Mouse (Mus musculus) cerebellum, postnatal 4 days (tissue): ENCODE measurements around the gene H2-D1.
"Not testable (repeated sequence)": the region's sequence is repeated elsewhere in the genome, so short reads cannot be mapped to it uniquely, and the experiment has no call there.

ENCODE experiments used
- DNase-seq, 2 experiments: peaks; one replicate each; pipeline ENCODE4 v3.0.0; 2022; ENCODE audit warnings: low spot score in 2 of 2, mixed read lengths in 1 of 2

The H2-D1 gene

DNA sequence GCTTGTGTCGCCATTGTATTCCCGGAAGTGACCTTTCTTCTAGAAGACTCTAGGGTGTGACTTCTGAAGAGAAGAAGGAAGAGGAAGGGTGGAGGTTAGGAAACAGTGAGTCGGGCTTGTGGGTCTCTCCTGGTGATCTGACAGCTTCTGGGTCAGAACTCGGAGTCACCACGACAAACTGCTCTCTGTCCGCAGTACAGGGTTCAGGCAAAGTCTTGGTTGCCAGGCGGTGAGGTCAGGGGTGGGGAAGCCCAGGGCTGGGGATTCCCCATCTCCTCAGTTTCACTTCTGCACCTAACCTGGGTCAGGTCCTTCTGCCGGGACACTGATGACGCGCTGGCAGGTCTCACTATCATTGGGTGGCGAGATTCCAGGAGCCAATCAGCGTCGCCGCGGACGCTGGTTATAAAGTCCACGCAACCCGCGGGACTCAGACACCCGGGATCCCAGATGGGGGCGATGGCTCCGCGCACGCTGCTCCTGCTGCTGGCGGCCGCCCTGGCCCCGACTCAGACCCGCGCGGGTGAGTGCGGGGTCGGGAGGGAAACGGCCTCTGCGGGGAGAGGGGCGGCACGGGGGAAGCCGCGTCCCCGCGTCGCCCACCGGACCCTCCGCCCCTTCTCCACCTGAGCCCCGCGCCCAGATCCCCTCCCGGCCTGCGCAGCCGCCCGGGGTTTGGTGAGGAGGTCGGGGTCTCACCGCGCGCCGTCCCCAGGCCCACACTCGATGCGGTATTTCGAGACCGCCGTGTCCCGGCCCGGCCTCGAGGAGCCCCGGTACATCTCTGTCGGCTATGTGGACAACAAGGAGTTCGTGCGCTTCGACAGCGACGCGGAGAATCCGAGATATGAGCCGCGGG, at the start of gene H2-D1:
H2-D1 (plus strand) TSS at position 67 of the 859 bp plus-strand sequence.
- peak; percentile 97 to 98 for DNase-seq

DNA sequence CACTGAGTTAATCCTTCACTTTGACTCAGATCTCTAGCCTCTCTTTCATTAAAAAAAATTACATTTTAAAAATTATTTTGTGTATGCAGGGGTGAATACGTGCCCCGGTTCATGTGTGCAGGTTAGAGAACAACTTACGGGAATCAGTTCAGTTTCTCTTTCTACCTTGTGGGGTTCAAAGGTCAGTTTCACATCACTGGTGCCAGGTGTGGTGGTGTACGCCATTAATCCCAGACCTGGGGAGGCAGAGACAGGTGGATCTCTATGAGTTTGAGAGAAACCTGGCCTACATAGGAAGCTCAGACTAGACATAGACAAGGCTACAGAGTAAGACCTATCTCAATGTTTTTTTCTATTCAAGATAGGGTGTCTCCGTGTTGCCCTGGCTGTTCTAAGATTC, 49.5 kb upstream of the H2-D1 start:
- no peak for DNase-seq

DNA sequence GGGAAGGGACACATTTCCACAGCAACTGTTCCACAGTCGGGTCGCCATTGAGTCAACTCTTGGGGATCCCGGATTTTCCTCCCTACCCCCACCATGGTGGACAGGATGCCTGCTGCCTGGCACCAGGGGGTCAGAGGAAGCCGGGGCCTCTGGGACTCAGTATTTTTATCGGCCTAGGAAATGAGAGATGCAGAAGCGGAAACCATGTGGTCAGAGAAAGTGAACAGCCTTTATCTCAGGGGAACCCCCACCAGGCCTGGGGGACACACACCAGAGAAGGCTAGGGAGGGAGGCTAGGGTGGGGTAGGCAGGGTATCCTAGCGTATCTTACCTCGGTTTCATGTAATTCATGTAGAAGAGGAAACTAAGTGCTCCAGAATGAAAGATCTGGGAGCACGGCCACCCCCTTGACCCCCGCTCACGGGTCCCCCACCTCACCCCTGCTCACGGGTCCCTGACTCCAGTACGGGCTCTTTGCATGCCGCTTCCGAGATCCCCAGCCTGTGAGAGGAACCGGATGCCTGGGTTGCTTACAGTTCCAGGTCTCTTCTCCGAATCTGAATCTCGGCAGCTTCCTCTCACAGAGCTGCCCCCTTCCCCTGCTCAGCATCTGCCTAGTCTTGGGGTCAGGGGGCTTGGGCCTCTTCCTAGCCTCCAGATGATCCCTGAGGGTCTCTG, 43.9 kb upstream of the H2-D1 start:
- DNase-seq = no peak

DNA sequence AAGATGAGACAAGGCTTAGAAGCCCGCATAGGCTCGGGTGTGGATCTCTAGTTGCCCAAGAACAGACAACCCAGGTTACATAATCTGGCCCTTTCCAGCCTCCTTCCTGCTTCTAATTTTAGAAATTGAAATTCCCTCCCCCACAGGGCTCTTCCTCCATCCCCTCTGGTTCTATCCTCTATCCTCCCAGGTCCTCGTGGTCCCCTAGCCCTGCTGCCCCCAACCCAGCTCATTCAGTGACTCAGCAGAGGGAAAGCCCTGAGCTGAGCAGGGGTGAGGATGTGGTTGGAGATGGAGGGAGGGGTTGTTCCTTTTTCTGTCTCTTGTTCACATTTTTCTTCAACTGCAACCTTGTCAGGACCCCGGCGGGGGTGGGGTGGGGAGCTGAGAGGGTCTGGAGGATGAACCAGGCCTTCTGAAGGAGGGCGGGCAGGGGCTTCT, 42.9 kb upstream of the H2-D1 start:
- DNase-seq = no peak

DNA sequence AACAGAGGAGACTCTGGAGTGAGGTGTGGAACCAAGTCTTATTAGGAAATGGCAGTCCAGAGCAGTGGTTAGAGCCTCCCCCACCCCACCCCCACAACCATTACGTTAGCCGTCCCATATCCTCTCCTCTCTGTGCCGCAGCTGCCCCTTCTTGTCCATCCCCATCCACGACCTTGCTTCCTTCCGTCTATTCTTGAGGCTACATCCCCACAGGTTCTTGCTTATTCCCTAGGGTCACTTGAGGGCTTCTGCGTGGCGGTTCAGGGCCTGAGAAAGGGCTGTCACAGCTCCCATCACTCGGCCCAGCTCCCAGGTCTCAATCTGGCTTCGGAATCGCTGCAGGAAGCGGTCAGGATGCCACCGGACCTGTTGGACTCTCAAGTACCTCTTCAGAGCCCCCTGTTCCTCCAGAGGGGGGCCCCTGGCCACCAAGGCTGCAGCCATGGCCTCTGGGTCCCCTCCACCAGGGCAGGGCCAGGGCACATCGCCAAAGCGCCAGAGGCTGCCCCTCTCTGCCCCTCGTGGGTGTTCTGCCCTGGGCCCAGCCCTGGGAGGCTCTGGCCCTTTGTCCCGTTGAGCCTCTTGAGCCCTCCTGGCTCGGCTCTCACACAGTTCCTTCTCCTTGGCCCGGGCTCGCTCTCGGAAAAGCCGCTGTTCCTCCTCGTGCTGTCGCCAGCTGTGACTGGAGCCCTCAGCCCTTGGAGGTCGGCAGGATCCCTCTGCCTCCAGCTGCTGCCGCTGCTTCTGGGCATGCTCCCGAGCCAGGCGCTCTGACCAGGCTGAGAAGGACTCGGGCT, 42.2 kb upstream of the H2-D1 start, which contains the start of gene Gm16181:
Gm16181 (plus strand) TSS at position 679 of the 797 bp plus-strand sequence.
- no peak for DNase-seq

DNA sequence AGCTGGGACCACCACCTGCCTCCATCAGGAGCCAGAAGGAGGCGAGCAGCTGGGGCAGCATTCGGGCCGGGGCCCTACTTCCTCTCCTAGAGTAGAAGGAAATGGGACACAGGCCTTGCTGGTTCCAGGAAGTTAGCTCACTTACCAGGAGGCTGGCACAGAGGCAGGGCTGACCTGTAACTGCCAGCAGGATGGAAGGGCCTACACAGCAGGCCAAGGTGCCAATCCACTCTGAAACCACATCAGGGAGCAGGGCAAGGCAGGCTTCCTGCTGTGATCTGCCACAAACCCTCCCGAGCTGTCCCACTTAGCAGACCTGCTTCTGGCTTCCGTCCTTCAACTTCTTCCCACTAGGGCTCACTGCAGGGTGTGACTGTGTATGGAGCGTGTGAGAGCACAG, 40.2 kb upstream of the H2-D1 start:
- DNase-seq = no peak

DNA sequence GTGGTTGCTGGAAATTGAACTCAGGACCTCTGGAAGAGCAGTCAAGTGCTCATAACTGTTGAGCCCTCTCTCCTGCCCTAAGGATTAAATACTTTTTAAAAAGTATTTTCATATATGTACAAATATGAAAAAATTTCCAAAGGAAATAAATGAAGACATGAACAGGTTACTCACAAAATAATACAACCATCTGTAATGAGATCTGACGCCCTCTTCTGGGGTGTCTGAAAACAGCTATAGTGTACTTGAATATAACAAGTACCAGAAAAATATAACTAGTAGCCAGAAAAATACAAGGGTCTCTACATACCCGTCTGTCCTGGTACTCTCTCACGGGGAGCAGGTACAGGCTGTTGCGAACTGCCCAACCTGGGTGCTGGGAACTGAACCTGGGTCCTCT, 37.9 kb upstream of the H2-D1 start:
- DNase-seq = no peak

DNA sequence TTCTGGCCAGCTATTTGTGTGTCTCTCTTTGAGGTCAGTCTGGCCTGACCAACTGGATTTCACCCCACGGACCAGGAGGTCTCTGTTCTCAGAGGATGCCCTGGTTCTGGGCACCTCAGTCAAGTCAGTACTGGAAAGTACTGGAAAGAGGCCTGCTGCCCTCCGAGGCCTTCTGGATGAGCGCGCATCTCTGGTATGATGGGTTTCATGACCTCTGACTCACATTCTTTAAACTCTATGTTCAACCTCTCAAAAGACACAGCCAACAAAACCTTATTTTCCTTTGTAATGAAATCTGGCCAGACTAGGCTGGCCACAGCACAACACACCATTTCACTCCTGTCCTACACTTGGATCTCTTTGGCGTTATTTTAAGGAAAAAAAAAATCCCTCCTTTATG, 37.1 kb upstream of the H2-D1 start:
- no peak for DNase-seq

DNA sequence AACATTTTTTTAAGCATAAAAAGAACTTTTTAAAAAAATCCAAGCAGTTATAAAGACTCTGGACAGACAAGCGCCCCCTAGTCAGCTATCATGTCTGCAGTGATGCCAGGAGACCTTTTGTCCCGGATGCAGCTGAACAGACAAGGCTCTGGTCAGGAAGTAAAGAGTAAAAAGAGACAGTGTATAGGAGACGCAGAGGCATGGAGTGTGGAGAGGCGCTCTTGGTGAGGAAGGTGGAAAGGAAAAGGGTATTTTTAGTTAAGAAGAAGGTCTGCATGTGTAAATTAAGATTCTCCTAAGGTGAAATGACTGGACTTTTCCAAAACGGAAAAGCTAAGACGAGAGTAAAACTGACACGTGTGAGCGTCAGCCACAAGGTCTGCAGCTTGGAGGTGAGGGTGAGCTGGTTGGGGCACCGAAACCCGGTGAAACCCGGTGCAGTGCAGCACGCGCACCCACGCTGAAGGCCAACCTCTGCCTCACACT, 35.9 kb upstream of the H2-D1 start:
- DNase-seq = no peak

DNA sequence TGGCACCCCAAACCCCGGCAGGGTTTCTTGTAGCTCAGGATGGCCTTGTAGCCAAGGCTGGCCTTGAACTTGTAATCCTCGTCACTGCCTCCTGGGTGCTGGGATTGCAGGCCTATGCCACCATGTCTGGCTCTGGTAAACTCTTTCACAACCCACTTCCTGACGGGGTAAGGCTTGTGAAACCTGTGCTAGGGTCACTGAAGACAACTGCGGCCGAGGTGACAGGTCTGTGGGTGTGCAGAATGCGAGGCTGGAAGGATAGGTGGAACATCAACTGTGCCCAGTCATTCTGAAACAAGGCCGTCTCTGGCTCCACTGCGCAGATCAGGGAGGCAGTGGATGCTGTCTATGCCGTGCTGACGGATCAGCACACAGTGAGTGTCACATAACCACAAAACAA, 31.5 kb upstream of the H2-D1 start:
- DNase-seq = no peak

DNA sequence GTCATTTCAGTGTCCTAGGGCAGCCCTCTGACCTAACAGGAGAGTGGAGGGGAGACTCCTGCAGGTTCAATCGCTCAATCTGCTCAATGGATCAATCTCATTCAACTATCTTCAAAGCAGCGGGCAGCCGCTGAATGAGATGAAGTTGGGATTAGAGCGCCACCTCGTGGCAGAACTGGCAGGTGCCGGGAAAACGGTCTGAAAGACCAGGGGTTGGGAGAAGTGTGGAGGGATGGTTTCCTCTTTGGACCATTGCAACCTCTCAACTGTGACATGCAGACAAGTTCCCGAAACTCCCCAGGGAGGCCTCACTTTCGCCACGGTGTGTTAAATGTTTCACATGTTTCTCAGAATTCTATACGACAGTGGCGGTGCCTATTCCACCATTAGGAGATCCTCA, 30.5 kb upstream of the H2-D1 start:
- DNase-seq = peak; percentile 82 to 88

DNA sequence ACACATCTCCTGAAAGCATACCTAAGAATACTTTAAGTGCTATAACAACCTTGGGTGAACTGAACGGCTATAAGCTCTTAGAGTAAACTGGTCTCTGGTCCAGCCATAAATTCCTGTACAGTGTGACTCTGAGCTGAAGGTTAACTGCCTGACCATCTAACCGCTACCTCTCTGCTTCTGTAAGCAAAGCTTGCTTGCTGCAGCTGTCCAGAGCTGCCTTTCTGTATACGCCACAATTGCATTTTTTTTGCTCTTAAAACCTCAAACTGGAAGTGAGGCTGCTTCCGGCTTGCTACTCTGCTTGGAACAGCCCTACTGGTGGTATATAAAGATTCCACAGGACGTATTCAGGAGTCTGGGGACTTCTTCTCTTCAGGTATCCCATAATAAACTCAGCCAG, 29.9 kb upstream of the H2-D1 start:
- DNase-seq = no peak

DNA sequence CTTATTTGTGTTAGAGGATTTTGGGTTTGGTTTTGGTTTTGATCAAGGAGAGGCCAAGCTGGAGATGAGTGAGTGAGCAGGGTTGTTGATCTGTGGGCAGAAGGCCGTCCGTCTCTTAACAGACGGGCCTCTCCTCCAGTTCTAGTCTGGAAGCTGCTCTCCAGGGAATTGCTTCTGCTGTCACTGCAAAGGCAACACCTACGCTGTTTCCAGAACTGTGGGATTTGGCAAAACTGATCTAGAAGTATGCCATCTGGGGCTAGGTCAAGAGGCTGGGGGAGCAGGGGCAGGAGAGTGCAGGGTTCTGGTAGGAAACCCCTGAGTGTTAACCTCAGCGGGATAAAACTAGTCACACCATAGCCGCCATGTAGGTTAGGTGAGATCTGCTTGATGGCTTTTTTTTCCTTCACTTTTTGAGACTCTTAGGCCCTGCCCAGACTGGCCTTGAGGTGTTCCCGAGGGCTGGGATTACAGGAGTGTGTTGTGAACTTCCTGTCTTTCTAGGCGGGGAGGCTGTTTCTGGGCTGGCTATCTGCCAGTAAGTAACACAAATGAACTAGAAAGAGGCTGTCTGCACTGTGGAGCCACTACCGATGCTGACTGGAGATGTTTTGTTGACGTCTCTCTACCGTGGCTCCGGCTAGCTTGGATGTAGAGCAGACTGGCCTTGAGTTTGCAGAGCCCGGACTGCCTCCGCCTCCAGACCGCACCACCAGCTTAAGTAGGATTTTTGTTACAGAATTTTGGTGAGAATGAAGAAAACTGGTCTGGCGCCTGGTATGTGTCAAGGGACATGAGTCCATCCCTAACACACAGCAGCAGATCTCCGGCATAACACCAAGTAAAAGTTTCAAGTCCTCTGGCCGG, 29.2 kb upstream of the H2-D1 start, which contains the start of gene Atp6v1g2:
Atp6v1g2 (plus strand) TSS at position 547 of the 867 bp plus-strand sequence.
- DNase-seq = no peak

DNA sequence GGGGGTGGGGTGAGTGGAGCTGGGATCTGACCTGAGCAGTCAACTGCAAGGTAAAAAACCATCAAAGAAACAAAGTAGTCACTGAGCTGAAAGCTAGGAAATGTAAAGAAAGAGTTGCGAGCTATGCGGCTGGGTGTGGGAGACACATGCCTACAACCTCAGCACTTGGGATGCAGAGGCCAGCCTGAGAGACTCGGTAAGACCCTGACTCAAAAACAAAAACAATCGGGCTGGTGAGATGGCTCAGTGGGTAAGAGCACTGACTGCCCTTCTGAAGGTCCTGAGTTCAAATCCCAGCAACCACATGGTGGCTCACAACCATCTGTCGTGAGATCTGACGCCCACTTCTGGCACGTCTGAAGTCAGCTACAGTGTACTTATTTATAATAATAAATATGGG, 28.4 kb upstream of the H2-D1 start:
- not testable (repeated sequence) for DNase-seq

DNA sequence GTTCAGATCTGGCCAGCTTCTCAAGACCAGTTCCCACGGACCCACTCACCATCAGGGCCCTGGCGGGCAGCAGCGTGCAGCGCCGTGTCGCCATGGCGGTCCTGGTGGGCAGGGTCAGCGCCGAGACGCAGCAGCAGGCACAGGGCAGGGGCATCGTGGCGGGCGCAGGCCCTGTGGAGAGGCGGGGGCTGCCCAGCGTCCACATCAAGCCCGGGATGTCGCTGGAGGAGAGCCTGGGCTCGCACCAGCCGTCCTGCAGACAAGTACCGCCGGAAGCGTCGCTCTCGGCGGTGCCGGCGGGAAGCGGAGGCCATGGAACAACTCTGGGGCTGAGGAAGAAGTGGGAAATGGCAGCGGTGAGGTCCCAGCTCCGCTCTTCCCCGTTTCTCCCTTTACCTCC, 27.6 kb upstream of the H2-D1 start:
- DNase-seq = no peak

DNA sequence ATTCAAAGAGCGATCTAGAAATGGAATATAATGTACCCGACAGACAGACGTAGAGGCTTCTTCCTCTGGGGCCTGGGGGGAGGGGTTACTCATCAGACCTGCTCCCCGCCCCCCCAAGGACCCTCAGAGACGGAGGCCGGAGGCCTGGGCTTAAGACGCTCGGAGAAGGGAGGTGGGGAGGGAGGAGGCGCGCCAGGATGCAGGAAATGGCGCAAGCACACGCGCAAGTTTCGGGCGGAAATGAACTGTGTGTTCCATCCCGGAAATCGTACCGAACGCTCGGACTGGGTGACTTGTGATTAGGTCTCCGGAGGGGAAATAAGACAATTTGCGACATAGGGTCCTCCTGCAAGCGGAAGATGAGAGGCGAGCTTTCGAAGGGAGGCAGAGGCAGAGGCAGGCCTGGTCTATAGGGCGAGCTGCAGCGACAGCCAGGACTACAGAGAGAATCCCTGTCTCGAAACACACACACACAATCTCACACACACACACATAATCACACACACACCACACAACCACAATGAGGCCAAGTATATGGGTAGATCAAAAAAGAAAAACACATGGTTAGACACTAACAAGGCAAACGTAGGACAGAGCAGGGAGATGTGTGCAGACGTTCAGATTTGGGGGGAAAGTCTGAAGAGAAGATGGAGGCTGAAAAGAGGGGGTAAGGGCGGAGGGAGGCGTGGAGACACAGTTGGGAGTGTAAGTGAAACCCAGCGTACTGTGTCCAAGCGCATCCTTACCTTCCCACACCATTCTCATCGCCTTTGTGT, 26.7 kb upstream of the H2-D1 start, which contains the start of gene Nfkbil1:
Nfkbil1 (minus strand) TSS at position 179 of the 776 bp plus-strand sequence.
- DNase-seq = peak; percentile 57 to 85

DNA sequence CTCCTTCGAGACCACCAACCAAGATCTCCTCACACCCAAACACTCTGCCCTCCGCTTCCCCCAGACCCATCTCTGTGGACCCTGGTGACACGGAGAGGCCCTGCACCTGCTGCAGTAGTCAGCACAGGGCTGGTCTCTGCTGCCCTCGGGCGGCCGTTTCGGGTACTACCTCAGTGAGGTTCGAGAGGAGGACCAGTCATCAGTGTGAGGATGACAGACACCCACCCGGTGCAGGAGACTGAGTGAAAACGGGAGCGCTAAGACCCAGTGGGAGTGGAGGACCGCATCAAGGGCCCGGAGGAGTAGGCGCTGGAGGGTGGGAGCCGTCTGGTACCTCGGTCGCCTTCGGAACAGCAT, 26.2 kb upstream of the H2-D1 start:
- DNase-seq = peak; percentile 100

DNA sequence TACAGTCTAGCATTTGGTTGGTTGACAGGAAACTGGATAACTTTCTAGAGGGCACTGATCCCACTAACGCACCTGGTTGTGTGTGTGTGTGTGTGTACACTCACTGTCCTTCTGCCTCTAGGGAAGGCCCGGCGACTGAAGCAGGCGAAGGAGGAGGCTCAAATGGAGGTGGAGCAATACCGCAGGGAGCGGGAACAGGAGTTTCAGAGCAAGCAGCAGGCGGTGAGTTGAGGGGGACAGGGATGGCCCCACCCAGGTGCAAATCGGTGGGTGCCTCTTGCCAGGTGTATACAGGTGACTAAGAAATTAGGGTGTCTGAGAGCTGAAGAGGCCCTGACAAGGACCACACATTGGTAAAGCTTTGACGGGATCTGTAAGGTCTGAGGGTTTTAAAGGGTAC, 25.5 kb upstream of the H2-D1 start:
- DNase-seq = no peak

DNA sequence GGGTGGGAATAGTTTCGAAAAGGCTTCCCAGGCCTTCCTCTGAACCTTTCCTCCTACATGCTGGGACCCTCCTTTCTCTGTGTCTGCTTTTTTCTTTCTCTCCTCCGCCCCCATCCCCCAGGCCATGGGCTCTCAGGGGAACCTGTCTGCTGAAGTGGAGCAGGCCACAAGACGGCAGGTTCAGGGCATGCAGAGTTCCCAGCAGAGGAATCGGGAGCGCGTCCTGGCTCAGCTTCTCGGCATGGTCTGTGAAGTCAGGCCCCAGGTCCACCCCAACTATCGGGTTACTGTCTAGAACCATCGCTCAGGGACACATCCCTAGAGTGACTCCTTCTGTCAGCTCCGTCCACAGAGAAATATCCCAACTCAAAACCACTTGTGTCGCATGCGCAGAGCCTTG, 25.0 kb upstream of the H2-D1 start:
- no peak for DNase-seq

DNA sequence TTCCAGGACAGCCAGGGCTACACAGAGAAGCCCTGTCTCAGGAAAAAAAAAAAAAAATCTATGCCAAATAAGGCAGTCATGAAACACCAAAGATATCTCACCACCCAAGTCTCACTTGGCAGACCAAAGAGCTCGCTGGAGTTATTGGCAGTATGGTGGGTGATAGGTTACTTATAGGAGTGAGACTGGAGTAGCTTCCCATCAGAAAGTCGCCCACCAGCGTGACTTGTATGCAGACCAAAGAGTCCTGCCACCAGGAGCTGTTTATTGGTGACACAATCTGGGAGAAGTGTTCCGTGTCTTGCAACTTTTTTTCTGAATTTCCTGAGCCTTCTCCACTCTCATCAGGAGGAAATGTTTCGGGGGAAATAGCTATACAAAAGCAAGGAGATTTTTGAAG, 22.8 kb upstream of the H2-D1 start:
- DNase-seq = no peak
